Mouse (Mus musculus) neural tube, embryonic 15.5 days (tissue): ENCODE data around the gene Krt5. TPM values are rescaled to one million over a fixed set of nuclear protein-coding genes. Genes with fewer than 3 reads are reported as not detected.

Experiments used
- ATAC-seq: fragments of 200-750 bp; cut with Nextera tagmentation; 2 replicates; pipeline ENCODE4 v1.8.0; 2017; ENCODE audit warnings: mild to moderate bottlenecking, moderate TSS enrichment, moderate library complexity; ENCODE audit not compliant: low FRiP score
- H3K27ac ChIP-seq: fragments of 300-500 bp; sonication (generic); replicated peaks from 2 replicates; pipeline ENCODE4 v1.5.1; 2015; ENCODE audit warnings: mild to moderate bottlenecking, inconsistent platforms
- H3K27me3 ChIP-seq: fragments of 300-500 bp; sonication (generic); replicated peaks from 2 replicates; pipeline ENCODE4 v1.6.1; 2015; ENCODE audit warnings: inconsistent platforms
- H3K36me3 ChIP-seq: fragments of 300-500 bp; sonication (generic); 2 replicates; pipeline ENCODE4 v1.6.1; 2015; ENCODE audit warnings: inconsistent platforms
- H3K4me1 ChIP-seq: fragments of 300-500 bp; sonication (generic); 2 replicates; pipeline ENCODE4 v1.6.1; 2015; ENCODE audit warnings: inconsistent platforms
- H3K4me2 ChIP-seq: fragments of 300-500 bp; sonication (generic); 2 replicates; pipeline ENCODE4 v1.6.1; 2015; ENCODE audit warnings: inconsistent platforms, mild to moderate bottlenecking, moderate library complexity
- H3K4me3 ChIP-seq: fragments of 300-500 bp; sonication (generic); replicated peaks from 2 replicates; pipeline ENCODE4 v1.5.1; 2015; ENCODE audit warnings: mild to moderate bottlenecking, inconsistent platforms
- H3K9ac ChIP-seq: fragments of 300-500 bp; sonication (generic); replicated peaks from 2 replicates; pipeline ENCODE4 v1.6.1; 2015; ENCODE audit warnings: mild to moderate bottlenecking, inconsistent platforms
- H3K9me3 ChIP-seq: fragments of 300-500 bp; sonication (generic); replicated peaks from 2 replicates; pipeline ENCODE4 v1.6.1; 2016; ENCODE audit warnings: inconsistent platforms
- WGBS: fragments of 180-500 bp; shearing (Covaris S2); methylation state at CpG from one replicate; pipeline ENCODE4 v1.1.7; 2015; ENCODE audit warnings: mixed read lengths; 5-methylcytosine and 5-hydroxymethylcytosine counted together
- polyA plus RNA-seq: library from polyadenylated mRNA; unstranded; fragments of >200 nt; fragmentation: Nextera tagmentation; extraction: Ambion mirVana; gene quantifications from 2 replicates; pipeline ENCODE4 v1.2.1, GENCODE M21; 2015

Gene Krt5
- 0.79 and 37.7 TPM in 2 replicates for polyA plus RNA-seq

DNA sequence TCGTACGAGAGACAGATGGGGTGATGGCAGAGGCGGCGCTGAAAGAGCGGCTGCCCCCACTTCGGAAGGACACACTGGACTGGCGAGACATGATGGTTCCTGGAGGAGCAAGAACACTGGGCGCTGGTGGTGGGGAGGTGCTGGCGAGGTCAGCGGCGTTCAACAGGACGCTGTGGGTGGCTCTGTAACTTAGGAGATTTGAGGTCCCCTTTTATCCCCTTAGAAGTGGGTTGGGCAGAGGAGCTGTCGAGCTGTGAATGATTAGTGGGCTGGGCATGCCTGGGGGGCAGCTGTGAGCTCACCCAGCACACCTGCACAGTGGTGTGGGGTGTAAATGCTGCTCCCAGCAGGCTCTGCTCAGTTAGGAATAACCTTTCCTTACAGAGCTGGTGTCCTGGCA lies at the start of gene Krt5:
Gene Krt5 (minus strand): TSS at position 179 of the 400 bp plus-strand sequence.
- no peaks in the 10 kb centered on the region for H3K27me3 ChIP-seq
- ATAC-seq, result no peak
- H3K4me1 ChIP-seq, result no peaks in the 10 kb centered on the region
- no peaks in the 10 kb centered on the region for H3K36me3 ChIP-seq
- H3K4me2 ChIP-seq, result no peak within 1 kb of the TSS
- WGBS, result 64% methylated on average over 13 of the region's 13 CpGs
- no peak within 1 kb of the TSS for H3K4me3 ChIP-seq
- H3K9me3 ChIP-seq, result no peaks in the 10 kb centered on the region
- no peak within 1 kb of the TSS for H3K9ac ChIP-seq
- no peak within 1 kb of the TSS for H3K27ac ChIP-seq

DNA sequence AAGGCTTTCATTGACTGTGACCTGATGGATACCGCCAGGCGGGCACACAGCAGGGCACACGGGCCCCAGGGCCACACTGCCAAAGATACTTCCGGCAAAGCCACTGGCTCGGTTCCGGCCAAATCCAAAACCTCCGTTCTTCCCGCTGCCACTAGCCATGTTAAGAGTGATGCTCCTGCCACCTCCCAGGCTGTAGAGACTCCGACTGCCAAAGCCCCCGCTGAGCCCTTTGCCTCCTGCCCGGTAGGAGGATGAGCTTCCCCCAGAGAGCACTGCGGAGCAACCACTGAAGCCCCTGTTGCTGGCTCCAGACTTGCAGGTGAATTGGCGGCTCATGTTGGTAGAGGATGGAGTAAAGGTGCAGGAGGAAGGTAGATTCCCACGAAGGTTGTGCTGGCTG lies 30.0 kb upstream of the Krt5 start, which contains the start of gene Krt71:
Gene Krt71 (minus strand): TSS at position 399 of the 400 bp plus-strand sequence.
- Histone ChIP-seq H3K4me3 (no peak within 1 kb of the TSS), H3K27me3 (peaks cover 4% of the 10 kb centered on the region; the same call in 1 of the 2 replicates), H3K36me3 (no peaks in the 10 kb centered on the region), H3K9ac (no peak within 1 kb of the TSS), H3K4me1 (no peaks in the 10 kb centered on the region), H3K4me2 (no peak within 1 kb of the TSS), H3K9me3 (no peaks in the 10 kb centered on the region), H3K27ac (no peak within 1 kb of the TSS)
- 56% methylated on average over 14 of the region's 14 CpGs for WGBS
- ATAC-seq, result no peak

DNA sequence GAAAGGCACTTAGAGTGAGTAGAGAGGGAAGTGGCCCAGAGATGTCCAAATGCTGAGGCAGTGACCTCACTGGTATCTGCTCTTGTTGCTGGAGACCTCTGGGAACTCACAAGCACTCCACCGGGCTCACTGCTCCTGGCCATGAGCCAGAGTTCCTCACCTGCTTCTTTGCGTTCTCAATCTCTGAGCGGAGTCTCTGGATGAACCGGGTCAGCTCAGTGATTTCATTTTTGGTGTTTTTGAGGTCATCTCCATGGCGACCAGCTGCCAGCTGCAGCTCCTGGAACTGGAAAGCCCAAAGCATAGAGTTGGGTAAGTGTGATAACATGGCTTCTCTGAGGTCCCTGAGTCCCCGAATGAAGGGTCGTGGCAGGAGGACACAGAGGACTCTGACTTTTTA lies 25.1 kb upstream of the Krt5 start:
- Histone ChIP-seq H3K4me3 (no peak overlapping the region), H3K27me3 (peaks cover 4% of the 10 kb centered on the region; the same call in 1 of the 2 replicates), H3K27ac (no peak overlapping the region), H3K4me1 (no peaks in the 10 kb centered on the region), H3K9ac (no peak overlapping the region), H3K36me3 (no peaks in the 10 kb centered on the region), H3K9me3 (no peaks in the 10 kb centered on the region), H3K4me2 (no peak overlapping the region)
- 76% methylated on average over 7 of the region's 7 CpGs for WGBS
- ATAC-seq, result no peak

DNA sequence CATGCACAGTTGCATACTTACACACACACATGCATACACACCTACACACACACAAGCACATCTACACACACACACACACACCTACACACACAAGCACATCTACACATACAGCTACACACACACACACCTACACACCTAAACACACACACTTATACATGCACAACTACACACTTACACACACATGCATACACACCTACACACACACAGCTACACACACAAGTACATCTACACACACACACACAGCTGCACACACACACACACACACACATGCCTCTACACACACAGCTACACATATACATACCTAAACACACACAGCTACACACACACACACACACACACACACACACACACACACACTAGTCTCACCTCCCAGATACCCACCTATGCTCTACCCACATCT lies 18.0 kb upstream of the Krt5 start:
- Histone ChIP-seq H3K27ac (no peak overlapping the region), H3K36me3 (no peaks in the 10 kb centered on the region), H3K9ac (no peak overlapping the region), H3K4me3 (no peak overlapping the region), H3K9me3 (no peaks in the 10 kb centered on the region), H3K27me3 (no peaks in the 10 kb centered on the region), H3K4me1 (no peaks in the 10 kb centered on the region), H3K4me2 (no peak overlapping the region)
- ATAC-seq, result no peak

DNA sequence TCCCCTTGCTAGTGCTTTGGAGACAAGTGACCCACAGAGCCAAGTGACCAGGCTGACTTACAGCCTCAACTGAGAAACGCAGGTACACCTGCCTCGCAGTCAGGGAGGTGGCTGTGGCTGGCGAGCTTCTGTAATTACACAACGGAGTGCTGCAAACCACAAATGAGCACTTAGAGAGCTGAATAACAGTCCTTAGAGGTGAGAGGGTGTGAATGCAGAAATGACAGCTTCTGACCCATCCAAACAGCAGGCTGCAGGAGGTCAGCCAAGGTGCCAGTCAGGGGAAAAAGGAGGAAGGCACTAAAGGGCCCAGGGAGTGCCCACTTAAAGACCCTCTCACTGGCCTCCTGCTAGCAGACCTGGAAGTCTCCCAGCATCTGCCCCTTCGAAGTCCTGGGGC lies 12.0 kb upstream of the Krt5 start:
- no peak overlapping the region for H3K9ac ChIP-seq
- 64% methylated on average over 5 of the region's 5 CpGs for WGBS
- no peaks in the 10 kb centered on the region for H3K27me3 ChIP-seq
- ATAC-seq, result no peak
- H3K9me3 ChIP-seq, result no peaks in the 10 kb centered on the region
- no peaks in the 10 kb centered on the region for H3K4me1 ChIP-seq
- no peak overlapping the region for H3K27ac ChIP-seq
- H3K4me3 ChIP-seq, result no peak overlapping the region
- no peak overlapping the region for H3K4me2 ChIP-seq
- H3K36me3 ChIP-seq, result no peaks in the 10 kb centered on the region

DNA sequence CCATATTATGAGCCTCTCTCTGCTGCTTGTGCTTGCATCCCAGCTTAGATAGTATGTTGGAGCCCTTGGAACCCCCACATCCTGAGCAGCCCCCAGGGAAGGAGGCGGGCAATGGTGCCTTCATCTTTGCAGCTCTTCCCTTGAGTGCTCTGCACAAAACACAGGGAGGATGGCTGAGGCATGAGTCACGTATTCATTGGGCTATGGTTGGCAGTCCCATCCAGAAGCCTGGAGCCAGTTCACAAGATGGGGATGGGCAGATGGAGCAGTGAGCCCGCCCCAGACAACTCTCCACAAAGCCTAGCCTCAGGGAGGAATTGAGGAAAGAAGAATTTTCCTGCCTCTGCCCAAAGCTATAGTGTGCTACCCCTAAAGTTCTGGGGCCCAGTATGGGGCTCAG lies 3.1 kb upstream of the Krt5 start:
- Histone ChIP-seq H3K27me3 (no peaks in the 10 kb centered on the region), H3K4me3 (no peak overlapping the region), H3K27ac (no peak overlapping the region), H3K9ac (no peak overlapping the region), H3K9me3 (no peaks in the 10 kb centered on the region), H3K36me3 (no peaks in the 10 kb centered on the region), H3K4me1 (no peaks in the 10 kb centered on the region), H3K4me2 (no peak overlapping the region)
- WGBS, result 71% methylated on average over 3 of the region's 3 CpGs
- ATAC-seq, result no peak

DNA sequence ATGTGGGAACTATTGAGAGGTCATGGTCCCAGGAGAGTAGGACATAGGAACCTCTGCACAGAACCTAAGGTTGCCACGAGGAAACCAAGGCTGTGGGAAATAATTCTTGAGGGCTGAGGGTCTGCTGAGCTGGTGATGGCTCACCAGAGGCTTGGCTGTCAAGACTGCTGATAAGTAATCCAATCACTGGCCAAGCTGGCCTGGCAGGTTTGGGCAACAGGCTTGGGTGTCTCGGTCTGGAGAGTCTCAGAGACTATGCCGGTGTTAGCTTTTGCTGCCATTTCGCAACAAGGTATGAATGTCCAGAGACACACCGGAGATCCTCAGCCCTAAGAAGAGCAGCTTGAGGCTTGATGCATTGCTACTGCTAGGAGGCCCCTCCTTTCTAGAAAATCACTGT lies 1.7 kb upstream of the Krt5 start:
- WGBS, result 91% methylated on average over 5 of the region's 5 CpGs
- no peak overlapping the region for H3K4me3 ChIP-seq
- H3K27ac ChIP-seq, result no peak overlapping the region
- ATAC-seq, result no peak
- H3K9me3 ChIP-seq, result no peaks in the 10 kb centered on the region
- H3K27me3 ChIP-seq, result no peaks in the 10 kb centered on the region
- no peak overlapping the region for H3K9ac ChIP-seq
- H3K4me1 ChIP-seq, result no peaks in the 10 kb centered on the region
- no peak overlapping the region for H3K4me2 ChIP-seq
- H3K36me3 ChIP-seq, result no peaks in the 10 kb centered on the region

DNA sequence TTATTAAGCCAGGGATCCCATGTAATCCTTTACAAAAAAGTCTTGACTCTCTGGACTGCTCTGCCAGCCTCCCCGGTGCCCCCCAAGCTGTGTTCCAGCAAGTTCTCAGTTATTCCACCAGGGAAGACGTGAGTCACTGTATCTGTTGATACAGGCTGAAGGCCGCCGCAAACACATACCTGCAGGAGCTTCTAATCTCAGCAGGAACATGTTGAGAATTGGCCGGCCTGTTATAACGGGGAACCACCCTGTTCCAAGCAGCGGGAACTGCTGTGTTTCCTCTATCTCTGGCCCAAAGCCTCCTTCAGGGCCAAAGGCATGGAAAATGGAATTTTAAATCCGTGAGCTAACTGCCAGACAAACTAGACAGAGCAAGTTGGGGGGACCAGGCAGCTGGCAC lies 1.0 kb upstream of the Krt5 start:
- no peak overlapping the region for H3K4me3 ChIP-seq
- no peaks in the 10 kb centered on the region for H3K9me3 ChIP-seq
- H3K36me3 ChIP-seq, result no peaks in the 10 kb centered on the region
- H3K27me3 ChIP-seq, result no peaks in the 10 kb centered on the region
- H3K9ac ChIP-seq, result no peak overlapping the region
- no peak overlapping the region for H3K4me2 ChIP-seq
- ATAC-seq, result no peak
- H3K4me1 ChIP-seq, result no peaks in the 10 kb centered on the region
- H3K27ac ChIP-seq, result no peak overlapping the region
- WGBS, result 80% methylated on average over 8 of the region's 8 CpGs

DNA sequence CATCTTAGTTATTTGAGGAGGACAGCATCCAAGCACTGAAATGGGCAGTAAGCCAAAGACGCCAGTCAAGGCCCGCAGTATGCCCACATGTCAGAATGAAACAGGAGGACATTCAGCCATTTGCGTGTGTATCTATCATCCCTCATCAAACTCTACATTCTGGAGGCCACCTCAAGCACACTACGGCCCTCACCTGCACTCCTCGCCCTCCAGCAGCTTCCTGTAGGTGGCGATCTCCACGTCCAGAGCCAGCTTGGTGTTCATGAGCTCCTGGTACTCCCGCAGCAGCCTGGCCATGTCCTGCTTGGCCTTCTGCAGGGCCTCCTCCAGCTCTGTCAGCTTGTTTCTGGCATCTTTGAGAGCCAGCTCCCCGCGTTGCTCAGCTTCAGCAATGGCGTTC lies 4.0 kb downstream of the Krt5 start:
- no peak overlapping the region for H3K27ac ChIP-seq
- H3K4me3 ChIP-seq, result no peak overlapping the region
- no peaks in the 10 kb centered on the region for H3K27me3 ChIP-seq
- H3K4me1 ChIP-seq, result no peaks in the 10 kb centered on the region
- no peak overlapping the region for H3K4me2 ChIP-seq
- H3K36me3 ChIP-seq, result no peaks in the 10 kb centered on the region
- WGBS, result 70% methylated on average over 11 of the region's 11 CpGs
- no peak for ATAC-seq
- no peaks in the 10 kb centered on the region for H3K9me3 ChIP-seq
- H3K9ac ChIP-seq, result no peak overlapping the region

DNA sequence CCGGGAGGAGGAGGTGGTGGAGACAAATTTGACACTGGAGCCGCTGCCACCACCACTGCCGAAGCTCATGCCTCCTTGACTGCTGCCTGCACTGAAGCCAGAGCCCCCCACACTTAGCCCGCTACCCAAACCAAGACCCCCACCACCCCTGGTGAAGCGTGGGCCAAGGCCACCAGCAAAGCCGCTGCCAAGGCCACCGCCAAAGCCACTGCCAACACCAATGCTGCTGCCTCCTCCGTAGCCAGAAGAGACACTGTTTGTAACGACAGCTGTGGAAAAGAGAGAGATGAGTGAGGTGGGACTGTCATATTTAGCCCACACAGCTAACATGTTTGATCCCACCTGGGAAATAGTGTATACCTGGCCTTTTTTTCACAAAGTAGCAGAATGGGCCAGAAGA lies 5.2 kb downstream of the Krt5 start:
- no peak overlapping the region for H3K9ac ChIP-seq
- 93% methylated on average over 9 of the region's 9 CpGs for WGBS

DNA sequence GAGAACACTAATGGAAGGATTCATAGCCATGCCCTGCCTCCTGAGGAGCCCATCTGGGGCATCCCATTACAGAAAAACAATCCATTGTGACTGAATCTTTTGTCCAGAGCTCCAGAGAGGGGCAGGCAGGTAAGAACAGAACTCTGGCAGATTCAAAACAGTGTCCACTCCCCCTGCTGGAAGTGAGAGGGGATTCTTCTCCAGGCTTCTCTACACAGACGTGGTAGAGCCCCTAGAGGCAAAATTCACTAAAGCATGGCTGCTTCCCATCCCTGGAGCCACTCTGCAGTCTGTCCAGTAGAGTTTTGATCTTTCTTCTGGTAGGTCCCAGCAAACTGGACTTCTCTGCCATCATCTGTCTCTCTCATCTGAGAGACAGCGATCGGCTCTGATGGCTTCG lies 8.6 kb downstream of the Krt5 start:
- no peak for ATAC-seq
- WGBS, result 69% methylated on average over 4 of the region's 4 CpGs
- Histone ChIP-seq H3K4me3 (no peak overlapping the region), H3K4me1 (no peaks in the 10 kb centered on the region), H3K4me2 (no peak overlapping the region), H3K9ac (no peak overlapping the region), H3K27me3 (no peaks in the 10 kb centered on the region), H3K27ac (no peak overlapping the region), H3K36me3 (no peaks in the 10 kb centered on the region), H3K9me3 (no peaks in the 10 kb centered on the region)

More for the DNA sequence above, 5.2 kb downstream of the Krt5 start:
- Histone ChIP-seq H3K27ac (no peak overlapping the region), H3K27me3 (no peaks in the 10 kb centered on the region), H3K36me3 (no peaks in the 10 kb centered on the region), H3K9me3 (no peaks in the 10 kb centered on the region), H3K4me3 (no peak overlapping the region), H3K4me1 (no peaks in the 10 kb centered on the region), H3K4me2 (no peak overlapping the region)
- no peak for ATAC-seq

DNA sequence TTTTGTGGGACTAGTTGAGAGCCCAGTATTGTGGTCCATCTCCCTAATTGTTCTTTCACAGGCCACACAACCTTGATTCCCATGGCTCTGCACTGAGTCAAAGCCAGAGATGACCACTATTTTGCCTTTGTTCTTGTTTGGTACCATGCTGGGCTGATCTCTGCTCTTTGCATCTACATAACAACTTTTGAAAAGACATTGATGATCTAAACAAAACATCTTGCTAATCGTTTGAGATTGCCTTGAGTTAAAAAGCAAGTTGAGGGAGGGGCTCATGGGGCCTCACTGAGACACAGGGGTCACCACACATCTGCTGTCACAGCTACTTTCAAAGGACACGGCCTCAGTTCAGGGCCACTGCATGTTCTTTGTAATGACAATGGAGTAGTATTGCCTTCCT lies 10.3 kb downstream of the Krt5 start:
- WGBS, result 7% methylated on average over 2 of the region's 2 CpGs
- no peak overlapping the region for H3K9ac ChIP-seq
- no peaks in the 10 kb centered on the region for H3K36me3 ChIP-seq
- ATAC-seq, result no peak
- no peak overlapping the region for H3K4me3 ChIP-seq
- no peaks in the 10 kb centered on the region for H3K27me3 ChIP-seq
- no peak overlapping the region for H3K4me2 ChIP-seq
- no peak overlapping the region for H3K27ac ChIP-seq
- H3K4me1 ChIP-seq, result no peaks in the 10 kb centered on the region
- no peaks in the 10 kb centered on the region for H3K9me3 ChIP-seq

DNA sequence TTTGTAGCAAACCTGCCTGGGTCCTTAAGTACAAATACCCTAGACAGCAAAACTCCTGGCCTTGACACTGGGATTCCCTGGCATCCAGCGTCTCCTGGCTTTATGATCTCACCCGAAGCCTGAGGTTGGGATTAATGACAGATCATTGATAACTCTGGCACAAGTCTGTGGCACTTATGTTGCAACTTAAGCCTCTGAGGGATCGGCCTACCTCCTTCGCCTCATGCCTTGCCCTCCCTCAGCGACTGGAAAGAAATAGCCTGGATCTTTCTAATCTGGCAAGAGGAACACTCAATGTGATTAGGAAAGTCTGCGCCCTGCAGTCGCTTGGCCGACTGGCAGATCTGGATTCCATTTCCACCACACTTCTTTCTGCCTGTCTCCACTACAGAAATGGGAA lies 12.8 kb downstream of the Krt5 start:
- Histone ChIP-seq H3K27ac (no peak overlapping the region), H3K9me3 (no peaks in the 10 kb centered on the region), H3K4me2 (no peak overlapping the region), H3K4me1 (no peaks in the 10 kb centered on the region), H3K4me3 (no peak overlapping the region), H3K9ac (no peak overlapping the region), H3K27me3 (no peaks in the 10 kb centered on the region), H3K36me3 (no peaks in the 10 kb centered on the region)
- 87% methylated on average over 8 of the region's 8 CpGs for WGBS
- no peak for ATAC-seq
